Mouse (Mus musculus): ENCODE data around the gene Dysf. TPM values are rescaled to one million over a fixed set of nuclear protein-coding genes. Genes with fewer than 3 reads are reported as not detected.
A peak's percentile ranks its signal among the peaks of the same experiment; 100 is the strongest.

Dysf gene
- polyA plus RNA-seq, 1 experiment from 2014 or later = 2.9 TPM

DNA sequence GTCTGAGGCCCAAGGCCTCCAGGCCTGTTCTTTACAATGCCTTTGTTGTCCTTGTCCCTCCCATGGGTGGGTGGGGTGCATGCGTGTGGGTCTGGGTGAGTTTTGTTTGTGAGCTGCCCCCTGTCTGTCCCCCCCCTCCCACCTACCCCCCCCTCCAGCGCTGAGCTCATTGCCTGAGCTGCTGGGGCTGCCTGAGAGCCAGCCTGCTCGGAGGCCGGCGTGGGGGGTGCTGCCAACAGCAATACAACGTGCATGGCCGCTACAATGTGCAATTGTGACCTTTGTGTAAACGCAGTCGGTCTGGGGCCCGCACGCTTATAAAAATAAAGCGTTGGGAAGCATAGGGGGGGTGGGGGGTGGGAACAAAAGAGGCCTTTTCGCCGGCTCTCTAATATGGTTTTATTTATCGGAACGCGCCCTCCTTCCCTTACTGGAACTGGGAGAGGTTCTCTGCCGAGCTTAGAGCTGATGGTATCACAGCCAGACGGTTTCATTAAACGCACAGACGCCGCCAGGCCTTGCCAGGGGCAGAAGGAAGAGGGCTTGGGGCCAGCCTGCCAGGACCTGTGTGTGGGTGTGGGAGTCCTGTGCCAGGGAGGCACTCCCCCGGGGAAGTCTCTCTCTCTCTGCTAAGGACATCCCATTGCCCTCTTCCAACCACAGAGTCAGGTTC is 126.5 kb downstream of the Dysf start:
- H3K27me3 ChIP-seq (ENCODE audit: control insufficient read depth, insufficient read depth, low read length) = no peaks in the 10 kb centered on the region
- DNase-seq (peak; percentile 71), ATAC-seq (ENCODE audit: low FRiP score, low TSS enrichment) (peak; percentile 71)
- peaks cover 6% of the 10 kb centered on the region; the same call in 1 of the 2 replicates for H3K4me1 ChIP-seq (ENCODE audit: control insufficient read depth, insufficient read depth, low read length)
- H3K4me2 ChIP-seq (ENCODE audit: low read length) = peak overlapping the region; percentile 21; the same call in 1 of the 2 replicates
- H3K9ac ChIP-seq (replicated peaks; ENCODE audit: low read length) = 0 out of 2 replicates have a peak overlapping the region, but pooled peaks have one; percentile 23
- WGBS = 28% methylated on average over 23 of the region's 23 CpGs
- H3K36me3 ChIP-seq (ENCODE audit: control insufficient read depth, insufficient read depth, low read length) = no peaks in the 10 kb centered on the region
- H3K4me3 ChIP-seq (replicated peaks; ENCODE audit: low read depth, low read length) = no peak overlapping the region
- H3K27ac ChIP-seq (replicated peaks; ENCODE audit: low read depth, low read length) = no peak overlapping the region; the same call in 1 of the 2 replicates
- no peaks in the 10 kb centered on the region for H3K9me3 ChIP-seq (ENCODE audit: control insufficient read depth, low read length)

DNA sequence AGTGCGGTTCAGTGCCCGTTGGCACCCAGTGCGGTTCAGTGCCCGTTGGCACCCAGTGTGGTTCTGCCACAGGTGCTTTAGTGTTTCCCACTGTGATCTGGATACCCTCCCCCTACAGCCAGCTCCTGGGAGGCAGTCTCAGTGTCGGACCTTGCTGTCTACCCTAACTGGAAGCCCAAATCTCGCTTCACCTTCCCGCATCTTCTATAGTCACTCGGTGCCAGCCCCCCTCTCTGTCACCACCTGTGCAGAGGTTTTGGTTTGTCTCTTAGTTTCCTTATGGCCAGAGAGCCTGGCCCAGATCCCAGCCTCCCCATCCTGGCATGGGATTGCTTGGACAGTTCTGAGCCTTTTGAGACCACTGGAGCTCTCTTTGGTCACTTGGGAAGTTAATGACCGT is 127.3 kb downstream of the Dysf start:
- H3K9ac ChIP-seq (replicated peaks; ENCODE audit: low read length) = no peak overlapping the region
- H3K36me3 ChIP-seq (ENCODE audit: control insufficient read depth, insufficient read depth, low read length) = no peaks in the 10 kb centered on the region
- no peaks in the 10 kb centered on the region for H3K9me3 ChIP-seq (ENCODE audit: control insufficient read depth, low read length)
- no peak overlapping the region for H3K4me3 ChIP-seq (replicated peaks; ENCODE audit: low read depth, low read length)
- no peaks in the 10 kb centered on the region for H3K27me3 ChIP-seq (ENCODE audit: control insufficient read depth, insufficient read depth, low read length)
- DNase-seq = no peak
- H3K27ac ChIP-seq (replicated peaks; ENCODE audit: low read depth, low read length) = no peak overlapping the region
- H3K4me1 ChIP-seq (ENCODE audit: control insufficient read depth, insufficient read depth, low read length) = peaks cover 6% of the 10 kb centered on the region; the same call in 1 of the 2 replicates
- ATAC-seq (ENCODE audit: low FRiP score, low TSS enrichment) = no peak
- H3K4me2 ChIP-seq (ENCODE audit: low read length) = no peak overlapping the region
- 94% methylated on average over 9 of the region's 9 CpGs for WGBS

DNA sequence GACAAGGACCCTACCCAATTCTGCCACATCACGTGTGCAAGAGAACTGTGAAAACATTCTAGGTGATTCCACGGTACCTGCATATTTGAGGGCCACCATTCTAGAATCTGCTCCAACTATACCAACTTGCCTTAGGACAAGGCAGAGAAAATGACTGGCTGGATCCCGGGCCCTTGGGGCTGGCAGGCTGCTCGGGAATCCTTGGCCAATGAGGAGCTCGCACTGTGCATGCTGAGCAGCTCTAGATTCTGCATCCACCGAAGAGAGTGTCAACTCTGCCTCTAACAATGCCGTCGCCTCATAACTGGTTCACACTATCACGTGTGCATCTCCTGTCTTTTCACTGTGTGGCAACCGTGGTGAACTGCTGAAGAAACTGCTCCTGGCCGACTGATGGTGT is 128.0 kb downstream of the Dysf start:
- Histone ChIP-seq H3K9me3 (ENCODE audit: control insufficient read depth, low read length) (no peaks in the 10 kb centered on the region), H3K27me3 (ENCODE audit: control insufficient read depth, insufficient read depth, low read length) (no peaks in the 10 kb centered on the region), H3K36me3 (ENCODE audit: control insufficient read depth, insufficient read depth, low read length) (no peaks in the 10 kb centered on the region), H3K4me2 (ENCODE audit: low read length) (no peak overlapping the region), H3K27ac (replicated peaks; ENCODE audit: low read depth, low read length) (no peak overlapping the region), H3K9ac (replicated peaks; ENCODE audit: low read length) (no peak overlapping the region), H3K4me1 (ENCODE audit: control insufficient read depth, insufficient read depth, low read length) (peaks cover 6% of the 10 kb centered on the region; the same call in 1 of the 2 replicates), H3K4me3 (replicated peaks; ENCODE audit: low read depth, low read length) (no peak overlapping the region)
- DNase-seq = no peak
- no peak for ATAC-seq (ENCODE audit: low FRiP score, low TSS enrichment)
- WGBS = 85% methylated on average over 11 of the region's 11 CpGs

- Histone ChIP-seq H3K27me3 (ENCODE audit: control insufficient read depth, insufficient read depth, low read length) (no peaks in the 10 kb centered on the region), H3K27ac (replicated peaks; ENCODE audit: low read depth, low read length) (no peak overlapping the region), H3K4me1 (ENCODE audit: control insufficient read depth, insufficient read depth, low read length) (peaks cover 3% of the 10 kb centered on the region; the same call in 1 of the 2 replicates), H3K9ac (replicated peaks; ENCODE audit: low read length) (no peak overlapping the region), H3K9me3 (ENCODE audit: control insufficient read depth, low read length) (no peaks in the 10 kb centered on the region), H3K4me3 (replicated peaks; ENCODE audit: low read depth, low read length) (no peak overlapping the region), H3K4me2 (ENCODE audit: low read length) (no peak overlapping the region), H3K36me3 (ENCODE audit: control insufficient read depth, insufficient read depth, low read length) (no peaks in the 10 kb centered on the region)
- DNase-seq (no peak), ATAC-seq (ENCODE audit: low FRiP score, low TSS enrichment) (no peak)
- WGBS = 85% methylated on average over 14 of the region's 14 CpGs
Observed at GRCm38 (mm10) chr6:84139932-84140331, 131.5 kb downstream of the Dysf start.

DNA sequence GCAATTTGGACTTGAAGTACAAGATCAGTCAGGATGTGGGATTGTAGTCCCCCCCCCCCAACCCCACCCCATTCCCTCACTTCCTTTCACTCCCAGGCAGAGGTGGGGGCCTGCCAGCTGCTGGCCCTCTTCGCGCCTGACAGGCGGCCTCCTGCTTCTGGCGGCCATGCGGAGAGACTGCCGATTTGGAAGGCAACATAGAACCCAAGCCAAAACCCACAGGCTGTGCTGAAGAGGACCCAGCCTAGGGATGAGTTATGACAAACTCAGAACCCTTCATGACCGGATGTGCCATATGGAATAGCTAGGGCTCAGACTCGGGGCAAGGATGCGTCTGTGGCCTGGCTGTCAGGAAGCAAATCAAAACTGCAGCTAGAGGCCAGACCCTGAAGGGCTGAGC is 134.1 kb downstream of the Dysf start:
- Histone ChIP-seq H3K27me3 (ENCODE audit: control insufficient read depth, insufficient read depth, low read length) (no peaks in the 10 kb centered on the region), H3K4me2 (ENCODE audit: low read length) (no peak overlapping the region), H3K4me1 (ENCODE audit: control insufficient read depth, insufficient read depth, low read length) (no peaks in the 10 kb centered on the region), H3K9me3 (ENCODE audit: control insufficient read depth, low read length) (no peaks in the 10 kb centered on the region), H3K36me3 (ENCODE audit: control insufficient read depth, insufficient read depth, low read length) (no peaks in the 10 kb centered on the region), H3K9ac (replicated peaks; ENCODE audit: low read length) (no peak overlapping the region), H3K27ac (replicated peaks; ENCODE audit: low read depth, low read length) (no peak overlapping the region), H3K4me3 (replicated peaks; ENCODE audit: low read depth, low read length) (no peak overlapping the region)
- DNase-seq (no peak), ATAC-seq (ENCODE audit: low FRiP score, low TSS enrichment) (no peak)
- WGBS = 83% methylated on average over 9 of the region's 9 CpGs

DNA sequence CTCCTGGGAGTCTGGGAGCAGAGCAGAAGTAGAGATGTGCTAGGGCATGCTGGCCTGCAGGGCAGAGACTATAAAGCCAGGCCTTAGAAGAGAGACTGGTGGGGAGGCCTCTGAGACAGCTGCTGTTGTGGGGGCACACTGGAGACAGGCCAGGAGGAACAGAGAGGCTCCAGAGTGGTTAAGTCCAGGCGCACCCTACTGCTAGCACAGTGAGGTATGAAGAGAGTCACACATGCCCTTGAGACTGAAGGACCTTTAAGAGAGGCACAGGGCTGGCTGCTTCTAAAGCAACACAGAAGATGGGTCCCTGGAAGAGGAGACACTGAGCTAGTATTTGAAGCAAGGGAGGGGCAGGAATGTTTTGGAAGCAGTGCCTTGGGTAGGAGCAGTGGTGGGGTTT is 134.9 kb downstream of the Dysf start:
- WGBS = 78% methylated on average over 1 of the region's 1 CpGs
- no peaks in the 10 kb centered on the region for H3K27me3 ChIP-seq (ENCODE audit: control insufficient read depth, insufficient read depth, low read length)

DNA sequence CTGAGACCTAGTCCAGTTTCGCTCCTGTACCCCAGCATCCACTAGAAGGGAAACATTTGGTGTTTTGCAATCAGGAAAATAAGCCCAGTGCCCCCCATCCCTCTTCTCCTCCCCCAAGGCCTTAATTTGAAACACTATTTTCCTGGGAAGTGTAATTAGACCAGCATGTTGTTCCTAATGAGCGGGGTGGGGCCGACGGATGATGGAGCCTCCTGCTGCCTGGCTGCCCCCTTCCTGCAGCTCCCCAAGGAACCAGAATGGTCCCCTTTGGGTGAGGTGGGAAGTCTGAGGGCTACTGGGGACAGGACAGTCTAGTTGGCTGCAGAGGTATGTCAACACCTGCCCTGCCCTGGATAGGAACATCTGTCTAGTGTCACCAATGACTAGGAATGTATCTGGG is 136.0 kb downstream of the Dysf start:
- DNase-seq = no peak
- Histone ChIP-seq H3K27ac (replicated peaks; ENCODE audit: low read depth, low read length) (no peak overlapping the region), H3K4me2 (ENCODE audit: low read length) (no peak overlapping the region), H3K36me3 (ENCODE audit: control insufficient read depth, insufficient read depth, low read length) (no peaks in the 10 kb centered on the region), H3K9ac (replicated peaks; ENCODE audit: low read length) (no peak overlapping the region), H3K4me1 (ENCODE audit: control insufficient read depth, insufficient read depth, low read length) (no peaks in the 10 kb centered on the region), H3K9me3 (ENCODE audit: control insufficient read depth, low read length) (no peaks in the 10 kb centered on the region), H3K27me3 (ENCODE audit: control insufficient read depth, insufficient read depth, low read length) (no peaks in the 10 kb centered on the region), H3K4me3 (replicated peaks; ENCODE audit: low read depth, low read length) (no peak overlapping the region)
- WGBS = 93% methylated on average over 4 of the region's 4 CpGs
- ATAC-seq (ENCODE audit: low FRiP score, low TSS enrichment) = no peak

More for the DNA sequence above, 134.9 kb downstream of the Dysf start:
- Histone ChIP-seq H3K36me3 (ENCODE audit: control insufficient read depth, insufficient read depth, low read length) (no peaks in the 10 kb centered on the region), H3K27ac (replicated peaks; ENCODE audit: low read depth, low read length) (no peak overlapping the region), H3K9ac (replicated peaks; ENCODE audit: low read length) (no peak overlapping the region), H3K4me3 (replicated peaks; ENCODE audit: low read depth, low read length) (no peak overlapping the region), H3K9me3 (ENCODE audit: control insufficient read depth, low read length) (no peaks in the 10 kb centered on the region), H3K4me2 (ENCODE audit: low read length) (no peak overlapping the region), H3K4me1 (ENCODE audit: control insufficient read depth, insufficient read depth, low read length) (no peaks in the 10 kb centered on the region)
- DNase-seq (no peak), ATAC-seq (ENCODE audit: low FRiP score, low TSS enrichment) (no peak)

DNA sequence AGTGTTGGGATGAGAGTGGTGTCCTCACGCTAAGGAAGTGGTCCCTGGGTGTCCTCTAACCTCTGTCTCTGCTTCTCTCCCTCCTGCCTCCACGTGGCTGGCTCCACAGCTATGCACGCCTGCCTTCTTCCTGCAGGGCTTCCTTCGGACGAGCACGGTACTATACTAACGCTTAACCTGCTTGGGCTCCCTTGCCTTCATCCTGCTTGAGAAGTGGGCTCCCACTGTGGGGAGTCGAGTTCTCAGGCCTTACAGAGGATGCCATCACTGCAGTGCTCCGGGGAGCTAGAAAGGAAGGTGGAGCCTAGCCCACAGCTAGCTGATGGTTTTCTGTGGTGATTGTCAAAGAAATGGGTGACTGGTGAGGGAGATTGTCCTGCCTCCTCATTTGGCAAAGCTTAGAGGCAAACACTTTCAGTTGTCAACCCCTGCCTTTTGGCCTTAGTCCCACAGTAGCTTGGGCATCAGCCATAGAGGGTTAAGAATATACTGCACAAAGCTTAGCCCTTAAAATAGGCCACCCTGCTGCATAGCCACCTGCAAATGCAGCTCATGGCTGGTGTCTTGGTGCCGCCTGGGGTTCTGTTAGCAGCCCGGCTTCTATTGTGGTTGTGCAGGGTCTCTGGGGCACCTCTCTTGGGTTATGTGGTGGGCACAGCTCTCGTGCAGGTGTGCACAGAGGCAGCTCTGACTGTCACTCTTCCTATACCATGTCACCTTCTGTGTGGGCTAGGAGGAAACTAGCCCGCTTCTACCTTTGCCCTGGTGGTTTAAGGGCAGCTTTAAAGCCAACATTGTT is 139.0 kb downstream of the Dysf start:
- Histone ChIP-seq H3K9ac (replicated peaks; ENCODE audit: low read length) (no peak overlapping the region), H3K4me3 (replicated peaks; ENCODE audit: low read depth, low read length) (no peak overlapping the region), H3K9me3 (ENCODE audit: control insufficient read depth, low read length) (no peaks in the 10 kb centered on the region), H3K4me1 (ENCODE audit: control insufficient read depth, insufficient read depth, low read length) (no peaks in the 10 kb centered on the region), H3K27me3 (ENCODE audit: control insufficient read depth, insufficient read depth, low read length) (no peaks in the 10 kb centered on the region), H3K27ac (replicated peaks; ENCODE audit: low read depth, low read length) (no peak overlapping the region), H3K36me3 (ENCODE audit: control insufficient read depth, insufficient read depth, low read length) (no peaks in the 10 kb centered on the region), H3K4me2 (ENCODE audit: low read length) (no peak overlapping the region)
- no peak for DNase-seq
- ATAC-seq (ENCODE audit: low FRiP score, low TSS enrichment) = no peak
- 82% methylated on average over 13 of the region's 13 CpGs for WGBS
